Mouse (Mus musculus) ovary, postnatal 36 days (tissue): ENCODE data around the gene Myo1b.

ENCODE experiments used
- DNase-seq: peaks from one replicate; pipeline ENCODE4 v3.0.0; 2022; ENCODE audit warnings: low spot score, mixed read lengths

Gene Myo1b

GRCm38 (mm10) chr1:51915576-51916156 lies at the start of gene Myo1b:
Gene Myo1b, minus strand, starts transcription at chr1:51916071.
- DNase-seq: peak; percentile 86

GRCm38 (mm10) chr1:51964647-51965046 lies 48.8 kb upstream of the Myo1b start:
- DNase-seq: no peak

- no peak for DNase-seq
These were observed 31.2 kb upstream of the Myo1b start for GRCm38 (mm10) chr1:51947116-51947515.

- no peak for DNase-seq
These were observed 28.9 kb upstream of the Myo1b start for GRCm38 (mm10) chr1:51944755-51945154.

- no peak for DNase-seq
These were observed 22.5 kb upstream of the Myo1b start for GRCm38 (mm10) chr1:51938357-51938756.

GRCm38 (mm10) chr1:51935006-51935405 lies 19.1 kb upstream of the Myo1b start:
- no peak for DNase-seq

- no peak for DNase-seq
These were observed 18.5 kb upstream of the Myo1b start for GRCm38 (mm10) chr1:51934176-51934924.

GRCm38 (mm10) chr1:51932826-51933225 lies 17.0 kb upstream of the Myo1b start:
- DNase-seq: no peak

GRCm38 (mm10) chr1:51931561-51931960 lies 15.7 kb upstream of the Myo1b start:
- DNase-seq: no peak

GRCm38 (mm10) chr1:51930584-51930983 lies 14.7 kb upstream of the Myo1b start:
- DNase-seq: no peak

- DNase-seq: no peak
These were observed 13.7 kb upstream of the Myo1b start for GRCm38 (mm10) chr1:51929557-51929956.

GRCm38 (mm10) chr1:51922820-51923219 lies 6.9 kb upstream of the Myo1b start:
- no peak for DNase-seq

- DNase-seq: no peak
These were observed 405 bp upstream of the Myo1b start for GRCm38 (mm10) chr1:51916276-51916675.

- peak; percentile 76 for DNase-seq
These were observed 758 bp downstream of the Myo1b start for GRCm38 (mm10) chr1:51915051-51915575.

GRCm38 (mm10) chr1:51914095-51914494 lies 1.8 kb downstream of the Myo1b start:
- DNase-seq: no peak

GRCm38 (mm10) chr1:51913071-51913814 lies 2.6 kb downstream of the Myo1b start:
- DNase-seq: no peak

- DNase-seq: no peak
These were observed 4.5 kb downstream of the Myo1b start for GRCm38 (mm10) chr1:51911331-51911730.

- DNase-seq: no peak
These were observed 6.7 kb downstream of the Myo1b start for GRCm38 (mm10) chr1:51909204-51909603.

- DNase-seq: no peak
These were observed 8.1 kb downstream of the Myo1b start for GRCm38 (mm10) chr1:51907821-51908220.

GRCm38 (mm10) chr1:51906206-51906906 lies 9.5 kb downstream of the Myo1b start:
- DNase-seq: no peak

- DNase-seq: no peak
These were observed 10.8 kb downstream of the Myo1b start for GRCm38 (mm10) chr1:51905073-51905472.

- DNase-seq: no peak
These were observed 18.7 kb downstream of the Myo1b start for GRCm38 (mm10) chr1:51897160-51897572.
